10 mouse cellular contexts compared by ENCODE assay signal in the genomic region with DNA sequence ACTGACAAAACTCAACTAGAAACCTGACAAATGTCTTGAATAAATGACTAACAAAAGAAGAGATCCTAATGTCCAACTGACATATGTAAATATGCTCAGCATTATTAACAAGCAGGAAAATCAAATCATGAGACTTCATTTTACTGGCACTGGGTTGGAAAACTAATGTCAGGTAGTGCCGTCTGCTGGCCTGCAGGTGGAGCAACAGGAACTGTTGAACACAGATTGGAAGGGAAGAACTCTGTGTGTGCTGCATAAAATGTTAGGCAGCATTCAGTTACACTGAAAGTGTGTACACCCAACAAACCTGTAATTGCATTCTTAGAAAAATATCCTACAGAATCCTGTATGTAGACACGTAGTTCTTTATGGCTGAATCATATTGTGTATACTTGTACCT. TPM values are rescaled to one million over a fixed set of nuclear protein-coding genes. Genes with fewer than 3 reads are reported as not detected.
DNase-seq lines count a peak whose midpoint lies in the region; ATAC-seq and TF ChIP-seq lines count a peak whose summit lies in the region.
"Had no signal": no experiment of that assay in that cellular context is flagged by ENCODE, and none has a peak within 500 bp of the region (broad histone marks: within the 10 kb centered on the region; RNA-seq: fewer than 3 reads in every experiment).

No protein-coding gene starts in this region.

- H3K4me3 ChIP-seq in intestine, postnatal 0 days (ENCODE audit: low read depth, low read length), result no peak overlapping the region
- no peak overlapping the region for H3K4me3 ChIP-seq in intestine, embryonic 16.5 days (ENCODE audit: low read length)
- H3K4me3 ChIP-seq in small intestine, adult 2 months (ENCODE audit: low read depth, low read length), result no peak overlapping the region

- DNase-seq in thymus, postnatal 25 days, result peak; percentile 1
- no peak for DNase-seq in thymus, postnatal 36 days
- peak; percentile 32 to 59 for DNase-seq in cerebellum, postnatal 25 days
- no peak for DNase-seq in layer of hippocampus, adult 9-10 months (ENCODE audit: low spot score)
- no peak for DNase-seq in gastrocnemius, postnatal 10 days

- H3K36me3 ChIP-seq in intestine, postnatal 0 days (ENCODE audit: control insufficient read depth, insufficient read depth), result no peaks in the 10 kb centered on the region
- no peaks in the 10 kb centered on the region for H3K36me3 ChIP-seq in intestine, embryonic 16.5 days (ENCODE audit: control insufficient read depth, insufficient read depth, low read length)
- H3K36me3 ChIP-seq in small intestine, adult 2 months (ENCODE audit: control insufficient read depth, insufficient read depth, low read length), result no peaks in the 10 kb centered on the region

- no peak for TF ChIP-seq POLR2A in small intestine, adult 2 months (IDR thresholded peaks at IDR 0.05; ENCODE audit: low read depth, low read length)

- 35% methylated on average over 2 of the region's 2 CpGs for WGBS in intestine, postnatal 0 days
- WGBS in intestine, embryonic 16.5 days, result 27% methylated on average over 2 of the region's 2 CpGs
- WGBS in small intestine, adult 2 months, result 20% methylated on average over 2 of the region's 2 CpGs

- H3K9ac ChIP-seq in intestine, postnatal 0 days (ENCODE audit: low read depth, low read length), result no peak overlapping the region
- no peak overlapping the region for H3K9ac ChIP-seq in intestine, embryonic 16.5 days (ENCODE audit: low read depth, low read length)

- no peak overlapping the region for H3K4me2 ChIP-seq in intestine, postnatal 0 days (replicated peaks; ENCODE audit: low read depth)
- no peak overlapping the region for H3K4me2 ChIP-seq in intestine, embryonic 16.5 days (ENCODE audit: low read depth, low read length)

- H3K27me3 ChIP-seq in intestine, postnatal 0 days (replicated peaks; ENCODE audit: control insufficient read depth, insufficient read depth, low read length), result no peaks in the 10 kb centered on the region
- H3K27me3 ChIP-seq in intestine, embryonic 16.5 days (replicated peaks; ENCODE audit: control insufficient read depth, insufficient read depth, low read length), result no peaks in the 10 kb centered on the region
- no peaks in the 10 kb centered on the region for H3K27me3 ChIP-seq in small intestine, adult 2 months (ENCODE audit: control insufficient read depth, insufficient read depth, low read length)

- TF ChIP-seq CTCF in intestine, postnatal 0 days (IDR thresholded peaks at IDR 0.05; ENCODE audit: low read depth), result peak; percentile 66
- peak; percentile 21; the same call in 1 of the 2 replicates for TF ChIP-seq CTCF in small intestine, adult 2 months (IDR thresholded peaks at IDR 0.05; ENCODE audit: extremely low read depth, insufficient read length, insufficient replicate concordance, low read depth, low read length)

- H3K4me1 ChIP-seq in intestine, postnatal 0 days (replicated peaks; ENCODE audit: control insufficient read depth, insufficient read depth, low read length), result no peaks in the 10 kb centered on the region
- H3K4me1 ChIP-seq in intestine, embryonic 16.5 days (ENCODE audit: control insufficient read depth, insufficient read depth, low read length), result no peaks in the 10 kb centered on the region
- H3K4me1 ChIP-seq in small intestine, adult 2 months (ENCODE audit: control insufficient read depth, insufficient read depth, insufficient read length, low read length), result no peaks in the 10 kb centered on the region

- no peak overlapping the region for H3K27ac ChIP-seq in intestine, postnatal 0 days (ENCODE audit: low read depth, low read length)
- H3K27ac ChIP-seq in intestine, embryonic 16.5 days (ENCODE audit: low read length), result no peak overlapping the region
- no peak overlapping the region for H3K27ac ChIP-seq in small intestine, adult 2 months (ENCODE audit: insufficient read depth, low read depth, low read length)

- no peak; the same call in 1 of the 2 replicates for ATAC-seq in intestine, postnatal 0 days
- no peak for ATAC-seq in intestine, embryonic 16.5 days

- no peaks in the 10 kb centered on the region for H3K9me3 ChIP-seq in intestine, postnatal 0 days (ENCODE audit: control insufficient read depth)
- no peaks in the 10 kb centered on the region for H3K9me3 ChIP-seq in intestine, embryonic 16.5 days (ENCODE audit: control insufficient read depth, low read length)

RNA-seq across cellular contexts. Expression of a gene that starts 15.6 kb away (rescaled TPM):
- polyA plus RNA-seq in intestine, postnatal 0 days (2015; fragmentation: Nextera tagmentation; extraction: Ambion mirVana), result 56.8 and 62.6 TPM in 2 replicates
- 39.5 and 39.9 TPM in 2 replicates for polyA plus RNA-seq in intestine, embryonic 16.5 days (2015; fragmentation: Nextera tagmentation; extraction: Ambion mirVana)
- not detected in 2 replicates for polyA plus RNA-seq in small intestine, adult 2 months (2012; rRNA removed)
- total RNA-seq in gastrocnemius, postnatal 10 days (2021), result 10 to 100 TPM in 1 of 2 experiments, 1 to 10 TPM in 1; 6.0 to 11.6 TPM

RNA-seq across cellular contexts. Expression of a gene that starts 17.0 kb away (rescaled TPM):
- 3.7 and 7.0 TPM in 2 replicates for polyA plus RNA-seq in intestine, postnatal 0 days (2015; fragmentation: Nextera tagmentation; extraction: Ambion mirVana)
- 3.9 TPM in 2 replicates for polyA plus RNA-seq in intestine, embryonic 16.5 days (2015; fragmentation: Nextera tagmentation; extraction: Ambion mirVana)
- polyA plus RNA-seq in small intestine, adult 2 months (2012; rRNA removed), result 0.32 TPM in 1 of 2 replicates, not detected in the other
- total RNA-seq in gastrocnemius, postnatal 10 days (2021), result not detected

RNA-seq across cellular contexts. Expression of a gene that starts 17.0 kb away (rescaled TPM):
- polyA plus RNA-seq in intestine, postnatal 0 days (2015; fragmentation: Nextera tagmentation; extraction: Ambion mirVana), result 31.0 and 34.1 TPM in 2 replicates
- polyA plus RNA-seq in intestine, embryonic 16.5 days (2015; fragmentation: Nextera tagmentation; extraction: Ambion mirVana), result 19.4 and 21.6 TPM in 2 replicates
- not detected in 2 replicates for polyA plus RNA-seq in small intestine, adult 2 months (2012; rRNA removed)
- total RNA-seq in gastrocnemius, postnatal 10 days (2021), result 1 to 10 TPM; 3.2 to 5.9 TPM

RNA-seq across cellular contexts. Expression of a gene that starts 32.6 kb away (rescaled TPM):
- not detected in 2 replicates for polyA plus RNA-seq in intestine, postnatal 0 days (2015; fragmentation: Nextera tagmentation; extraction: Ambion mirVana)
- polyA plus RNA-seq in intestine, embryonic 16.5 days (2015; fragmentation: Nextera tagmentation; extraction: Ambion mirVana), result not detected in 2 replicates
- polyA plus RNA-seq in small intestine, adult 2 months (2012; rRNA removed), result not detected in 2 replicates
- not detected for total RNA-seq in gastrocnemius, postnatal 10 days (2021)
- total RNA-seq: left cerebral cortex, adult 18-20 months had no signal
- polyA plus RNA-seq: neural tube, embryonic 14.5 days had no signal

RNA-seq across cellular contexts. Expression of a gene that starts 33.3 kb away (rescaled TPM):
- polyA plus RNA-seq in intestine, postnatal 0 days (2015; fragmentation: Nextera tagmentation; extraction: Ambion mirVana), result 7.7 and 8.4 TPM in 2 replicates
- 12.7 and 14.3 TPM in 2 replicates for polyA plus RNA-seq in intestine, embryonic 16.5 days (2015; fragmentation: Nextera tagmentation; extraction: Ambion mirVana)
- 0.30 and 0.52 TPM in 2 replicates for polyA plus RNA-seq in small intestine, adult 2 months (2012; rRNA removed)
- under 1 TPM; 0.49 to 0.68 TPM for total RNA-seq in gastrocnemius, postnatal 10 days (2021)

Comparison
In these comparisons a context has a peak if more than half of its experiments do, and no peak if none do; other contexts are left out.
1. DNase-seq: peak in thymus, postnatal 25 days (single experiment) and cerebellum, postnatal 25 days (2 of 2); none in thymus, postnatal 36 days (0 of 2), layer of hippocampus, adult 9-10 months (single experiment) and gastrocnemius, postnatal 10 days (single experiment).
2. RNA of a gene that starts 15.6 kb away (polyA plus RNA-seq): 56.8 to 62.6 TPM in intestine, postnatal 0 days and 39.5 to 39.9 TPM in intestine, embryonic 16.5 days; not detected in small intestine, adult 2 months; every median in the first group is over 10 times any median in the second.
3. RNA of a gene that starts 17.0 kb away (polyA plus RNA-seq): 31.0 to 34.1 TPM in intestine, postnatal 0 days and 19.4 to 21.6 TPM in intestine, embryonic 16.5 days; not detected in small intestine, adult 2 months; every median in the first group is over 10 times any median in the second.